Mouse (Mus musculus) c-Kit-positive CD71-negative TER-119-negative erythroid progenitor cells, embryonic 14.5 days (primary cell): ENCODE measurements at regions not wholly inside any gene's neighbourhood (a gene's known extent, or its start where the extent isn't known, plus 50 kb on each side); places are given as distances from the start of the nearest gene placed in this dataset.

Experiments used
- DNase-seq: peaks from one replicate; pipeline ENCODE4 v3.0.0-alpha.2; 2013; ENCODE audit warnings: low read depth

DNA sequence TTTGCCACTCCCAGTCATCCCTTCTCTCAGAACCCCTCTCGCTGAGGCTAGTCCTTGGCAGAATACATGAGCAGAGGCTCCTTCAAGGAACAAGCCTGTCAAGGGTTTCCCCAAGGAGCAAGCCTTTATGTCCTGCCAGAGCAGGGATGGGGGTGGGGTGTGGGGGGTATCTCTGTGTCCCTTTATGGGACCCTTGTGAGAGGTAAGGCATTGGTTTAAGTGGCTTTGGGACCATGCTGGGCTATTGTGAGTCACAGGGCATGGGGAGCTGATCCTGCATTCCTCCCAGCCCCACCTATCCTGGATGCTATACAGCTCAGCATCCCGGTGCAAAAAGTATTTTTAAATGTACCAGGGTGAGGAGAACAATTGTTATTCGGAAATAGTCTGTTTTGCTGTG lies 641.1 kb upstream of the Fam19a5 start:
- DNase-seq, result no peak

DNA sequence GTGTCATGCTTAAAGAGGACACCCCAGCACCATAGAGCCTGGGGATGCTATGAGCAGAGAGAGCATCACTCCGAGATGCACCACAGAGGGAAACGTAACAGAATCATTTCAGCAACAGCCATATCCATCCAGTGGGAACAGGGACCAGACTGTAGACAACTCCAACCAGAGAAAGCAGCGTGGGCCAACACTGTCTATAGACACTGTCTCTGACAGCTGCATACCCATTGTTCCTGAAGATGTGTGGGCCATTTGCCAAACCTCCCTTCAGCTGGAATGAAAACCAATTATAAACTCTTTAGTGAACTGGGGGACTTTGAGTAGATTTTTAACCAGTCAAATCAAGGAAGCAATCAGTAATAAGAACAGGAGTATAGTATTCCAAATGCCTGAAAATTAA lies 630.8 kb upstream of the Fam19a5 start:
- no peak for DNase-seq

DNA sequence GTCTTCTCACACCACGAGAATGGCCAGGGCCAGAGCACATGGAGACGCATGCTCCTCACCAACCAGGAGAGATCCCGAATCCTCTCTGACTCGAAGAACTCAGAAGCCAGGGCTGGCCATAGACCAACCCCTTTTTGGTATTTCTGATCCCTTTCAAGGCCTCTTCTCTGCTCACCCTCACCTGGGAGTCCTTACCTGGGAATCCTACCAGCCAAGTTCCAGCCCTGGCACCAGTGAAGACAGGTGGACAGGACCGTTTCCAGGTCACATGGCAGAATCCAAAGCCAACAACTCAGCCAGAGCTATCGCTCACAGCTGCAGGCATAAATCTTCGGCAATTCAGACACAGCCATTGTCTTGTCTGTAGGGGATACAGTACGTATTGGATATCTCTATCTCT lies 626.2 kb upstream of the Fam19a5 start:
- no peak for DNase-seq

DNA sequence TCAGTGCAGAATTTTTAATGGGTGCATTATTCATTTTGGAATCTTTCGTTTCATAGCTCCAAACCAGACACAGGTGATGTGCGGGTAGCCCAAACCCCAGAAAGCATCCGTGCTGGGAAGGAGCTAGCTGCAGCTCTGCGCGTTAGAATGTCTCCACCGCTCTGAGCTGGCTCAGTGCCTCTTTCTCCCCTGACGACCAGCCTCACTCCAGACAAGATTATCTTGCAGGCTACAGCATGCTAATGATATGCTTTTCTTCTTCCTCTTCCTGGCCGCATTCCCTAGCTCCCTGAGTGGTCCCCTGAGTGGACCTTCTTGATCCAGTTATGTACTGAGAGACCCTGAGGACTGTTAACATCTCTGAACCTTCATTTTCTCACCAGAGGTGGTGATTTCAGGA lies 624.4 kb upstream of the Fam19a5 start:
- no peak for DNase-seq

DNA sequence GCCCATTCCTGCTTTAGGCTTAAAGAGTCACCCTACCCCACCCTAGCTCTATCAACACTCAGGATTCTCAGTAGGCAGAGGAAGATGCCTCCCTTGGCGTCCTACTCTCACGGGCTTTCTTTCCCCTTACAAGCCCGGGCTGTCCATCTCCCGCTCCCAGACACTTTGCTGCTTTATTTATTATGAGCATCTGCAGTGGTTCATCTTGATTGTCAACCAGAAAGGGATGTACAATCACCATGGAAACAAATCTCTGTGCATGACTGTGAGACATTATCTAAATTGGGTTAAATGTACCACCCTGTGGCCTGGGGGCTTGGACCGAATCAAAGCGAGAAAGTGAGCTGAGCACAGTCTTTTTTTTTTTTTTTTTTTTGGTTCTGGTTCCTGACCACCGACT lies 623.9 kb upstream of the Fam19a5 start:
- no peak for DNase-seq

DNA sequence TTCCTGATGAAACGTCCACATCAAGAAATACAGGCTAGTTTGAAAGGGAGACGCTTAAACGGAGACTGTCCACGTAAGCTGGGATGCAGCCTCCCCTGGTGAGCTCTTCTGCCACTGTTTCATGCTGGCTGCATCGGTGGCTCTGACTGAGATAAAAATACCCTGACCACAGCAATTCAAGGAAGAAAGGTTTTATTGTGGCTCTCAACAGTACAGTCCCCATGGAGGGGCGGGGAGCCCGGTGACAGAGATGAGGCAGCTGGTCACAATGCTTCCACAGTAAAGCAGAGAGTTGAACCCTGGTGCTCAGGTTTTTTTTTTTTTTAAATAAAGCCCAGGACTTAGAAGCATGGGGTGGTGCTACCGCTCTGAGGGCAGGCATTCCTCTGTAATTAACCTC lies 622.7 kb upstream of the Fam19a5 start:
- DNase-seq, result no peak

DNA sequence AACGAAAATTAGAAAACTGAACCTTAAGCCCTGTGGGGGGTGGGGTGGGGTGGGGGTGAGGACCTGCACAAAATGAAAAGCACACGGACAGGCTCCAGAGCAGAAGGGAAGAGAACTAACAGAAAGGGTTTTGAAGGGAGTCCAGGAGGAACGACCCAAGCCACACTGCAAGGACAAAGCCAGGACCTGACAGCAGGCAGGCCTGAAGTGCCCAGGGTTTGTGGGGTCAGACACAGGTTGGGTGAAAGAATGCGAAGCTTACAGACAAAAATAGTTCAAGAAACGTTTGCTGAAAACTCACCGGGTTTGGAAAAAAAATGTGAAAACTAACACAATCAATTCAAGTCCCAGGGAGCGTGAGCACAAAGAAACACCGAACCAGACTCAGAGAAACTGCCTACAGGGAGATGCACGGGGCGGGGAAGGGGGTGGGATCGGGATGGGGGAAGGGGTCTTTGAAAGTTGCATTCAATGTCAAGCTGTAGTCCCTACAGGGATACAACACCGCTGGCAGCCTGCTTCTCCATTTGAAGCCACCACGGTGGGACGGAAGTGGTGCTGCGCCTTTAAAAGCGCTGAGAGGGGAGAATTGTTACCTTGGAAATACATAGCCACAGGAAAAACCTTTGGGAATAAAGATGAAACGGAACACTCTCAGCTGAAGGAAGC lies 618.9 kb upstream of the Fam19a5 start:
- DNase-seq, result no peak

DNA sequence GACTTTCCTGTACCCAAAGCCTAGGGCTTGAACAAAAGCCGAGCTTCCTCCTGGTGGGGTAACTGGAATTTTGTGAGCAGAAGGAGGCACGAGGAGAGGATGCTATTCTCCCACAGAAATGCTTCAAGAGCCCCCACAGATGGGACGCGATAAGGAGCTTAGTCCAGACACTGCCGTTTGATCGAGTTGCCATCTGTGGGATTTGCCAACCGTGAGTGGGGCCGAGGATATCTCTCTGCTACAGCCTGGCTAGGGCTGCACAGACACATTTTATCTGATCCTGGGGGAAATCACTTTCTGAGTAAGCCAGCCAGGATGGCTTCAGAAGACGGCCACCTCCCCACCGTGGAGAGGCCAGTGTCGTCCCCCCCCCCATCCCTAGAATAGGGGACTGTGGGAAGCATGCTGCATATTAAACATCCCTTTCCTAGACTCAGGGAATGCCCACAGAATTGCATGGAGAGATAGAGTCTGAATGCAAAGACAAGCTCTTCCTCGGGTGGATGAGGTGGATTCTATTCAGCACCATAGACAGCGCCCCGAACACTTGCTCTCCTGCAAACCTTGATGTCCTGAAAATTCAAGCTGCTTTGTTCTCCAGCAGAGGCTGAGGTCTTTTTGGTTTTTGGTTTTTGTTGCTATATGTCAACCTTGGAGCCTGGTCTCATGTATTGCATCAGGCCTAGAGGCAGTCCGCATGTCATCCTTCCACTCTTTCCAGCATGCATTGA lies 611.6 kb upstream of the Fam19a5 start:
- DNase-seq, result peak; percentile 19

DNA sequence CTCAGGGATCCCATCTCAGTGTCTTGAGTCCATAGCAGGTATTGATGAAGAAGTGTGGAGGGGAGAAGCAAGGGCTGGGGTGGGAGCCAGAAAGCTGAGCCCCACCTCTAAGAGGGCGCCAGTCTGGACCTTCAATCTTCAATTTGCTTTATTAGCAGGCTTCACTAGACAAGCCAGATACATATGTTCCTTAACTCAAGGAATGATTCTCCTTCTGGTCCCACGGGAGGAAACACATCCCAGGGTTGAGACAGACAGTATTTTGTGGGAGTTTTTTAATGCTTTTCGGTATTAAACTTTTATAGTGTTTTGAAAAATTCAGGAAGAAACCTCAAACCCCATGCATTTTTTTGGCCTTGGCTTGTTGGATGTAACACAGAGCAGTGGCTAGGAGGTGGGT lies 606.7 kb upstream of the Fam19a5 start:
- DNase-seq, result no peak

DNA sequence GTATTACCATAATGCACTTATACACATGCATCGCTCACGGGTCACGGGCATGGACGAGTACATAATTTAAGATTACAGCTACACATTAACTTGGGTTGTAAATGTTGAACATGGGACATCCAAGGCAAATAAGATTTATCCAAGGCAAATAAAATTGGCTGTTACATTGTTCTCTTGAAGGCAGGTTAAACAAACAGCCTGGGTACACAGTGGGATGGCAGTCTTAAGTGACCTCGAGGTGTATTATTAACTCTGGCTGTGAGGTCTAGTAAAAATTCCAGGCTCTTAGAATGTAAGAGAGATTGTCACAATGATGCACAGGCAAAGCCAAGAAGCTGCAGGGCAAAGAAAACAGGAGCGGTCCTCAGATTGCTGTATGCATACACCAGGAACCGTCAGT lies 599.6 kb upstream of the Fam19a5 start:
- DNase-seq, result no peak

DNA sequence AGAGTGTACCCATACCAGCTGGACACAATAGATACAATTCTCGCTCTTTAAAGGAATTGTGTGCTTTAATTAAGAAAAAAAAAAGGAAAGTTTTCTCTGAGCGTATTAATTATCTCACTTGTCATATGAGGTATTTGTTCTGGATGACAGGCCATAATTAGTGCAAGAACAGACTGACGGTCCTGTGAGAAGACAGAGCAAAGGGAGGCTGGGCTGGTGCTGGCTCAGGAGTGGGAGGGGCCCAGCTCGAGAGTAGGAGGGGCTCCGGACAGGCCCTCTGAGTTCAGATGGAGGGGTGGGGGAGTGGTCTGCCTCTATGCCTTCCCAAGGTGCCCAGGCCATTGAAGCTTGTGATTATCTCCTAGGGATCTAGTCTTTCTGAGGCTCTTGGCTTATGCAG lies 591.5 kb upstream of the Fam19a5 start:
- DNase-seq, result no peak

DNA sequence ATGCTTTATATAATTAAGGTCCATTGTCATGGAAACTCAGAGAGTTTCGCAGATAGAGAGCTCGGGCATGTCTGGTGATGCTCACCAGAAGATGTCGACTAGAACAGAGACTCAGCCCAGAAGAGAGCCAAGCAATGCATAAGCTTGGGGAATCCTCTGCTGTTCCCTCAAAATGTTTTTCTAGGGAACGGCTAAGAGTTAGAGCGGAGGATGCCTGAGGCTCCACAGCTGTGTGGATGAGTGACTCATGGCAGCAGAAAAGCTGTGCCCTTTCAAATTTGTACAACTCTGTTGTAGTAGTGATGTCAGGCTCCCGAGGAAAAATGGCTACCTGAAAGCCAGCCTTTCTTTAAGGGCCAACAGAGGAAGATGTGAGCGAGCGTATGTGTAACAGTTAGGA lies 586.2 kb upstream of the Fam19a5 start:
- DNase-seq, result no peak

DNA sequence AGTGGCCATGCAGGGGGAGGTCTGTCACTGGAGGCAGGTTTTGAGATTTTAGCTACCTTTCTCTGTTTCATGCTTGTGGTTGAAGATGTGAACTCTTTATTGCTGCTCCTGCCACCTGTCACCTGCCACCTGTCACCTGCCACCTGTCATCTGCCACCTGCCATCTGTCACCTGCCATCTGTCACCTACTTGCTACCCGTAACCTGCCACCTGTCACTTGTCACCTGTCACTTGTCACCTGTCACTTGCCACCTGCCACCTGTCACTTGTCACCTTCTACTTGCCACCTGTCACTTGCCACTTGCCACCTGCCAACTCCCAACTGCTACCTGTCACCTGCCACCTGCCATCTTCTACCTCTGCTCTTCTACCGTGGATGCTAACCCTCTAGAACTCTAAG lies 581.2 kb upstream of the Fam19a5 start:
- no peak for DNase-seq

DNA sequence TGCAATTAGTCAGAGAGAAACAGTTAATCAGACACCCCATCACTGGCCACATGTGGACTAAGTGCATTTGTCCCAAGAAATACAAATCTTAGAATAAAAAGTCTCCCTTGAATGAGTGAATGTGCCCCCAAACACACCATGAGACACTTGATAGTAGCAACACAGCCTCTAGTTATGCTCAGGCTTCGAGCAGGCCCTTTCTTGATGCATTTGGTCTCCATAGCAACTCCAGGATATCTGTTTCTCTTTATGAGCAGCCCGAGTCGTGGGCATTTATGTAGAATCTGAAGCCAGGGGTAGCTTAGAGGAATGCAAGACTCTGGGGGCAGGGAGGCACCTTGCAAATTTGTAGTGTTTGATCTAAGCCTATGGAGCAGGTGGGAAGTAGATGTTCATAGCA lies 580.6 kb upstream of the Fam19a5 start:
- DNase-seq, result no peak

DNA sequence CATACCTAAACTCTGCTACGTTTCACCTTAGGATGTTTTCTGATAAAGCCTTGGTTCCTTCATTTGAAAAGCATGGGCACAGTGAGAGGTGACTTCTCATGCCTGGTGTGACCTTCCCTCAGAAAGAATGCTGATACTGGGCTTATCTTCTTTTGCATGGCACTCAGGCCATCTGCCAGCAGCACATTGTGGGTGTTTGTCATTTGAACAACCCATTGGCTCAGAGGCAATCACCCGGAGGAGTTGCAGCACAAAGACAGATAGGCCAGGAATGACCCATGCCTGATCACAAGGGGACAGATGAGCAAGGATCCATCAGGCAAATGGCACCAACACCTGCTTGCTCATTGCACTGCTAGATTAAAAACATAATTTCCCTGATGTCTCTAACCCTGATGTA lies 572.7 kb upstream of the Fam19a5 start:
- DNase-seq, result no peak

DNA sequence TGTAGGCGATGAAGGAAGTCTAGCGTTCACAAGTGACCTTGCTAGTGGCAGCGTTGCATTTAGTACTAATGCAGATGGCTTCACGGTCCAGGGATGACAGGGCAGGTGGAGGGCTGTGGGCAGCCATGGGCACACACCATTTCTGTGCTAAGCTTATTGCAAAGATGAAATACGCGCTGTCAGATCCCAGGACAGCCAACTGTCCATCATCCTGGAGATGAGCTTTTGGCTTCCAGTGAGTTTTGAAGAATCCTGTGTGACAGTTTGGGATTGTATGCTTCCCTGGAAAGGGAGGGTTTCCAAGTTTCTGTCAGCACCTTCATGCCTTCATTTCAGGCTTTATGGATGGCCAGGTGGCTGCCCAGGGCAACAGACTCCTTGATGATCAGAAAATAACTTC lies 547.9 kb upstream of the Fam19a5 start:
- no peak for DNase-seq

DNA sequence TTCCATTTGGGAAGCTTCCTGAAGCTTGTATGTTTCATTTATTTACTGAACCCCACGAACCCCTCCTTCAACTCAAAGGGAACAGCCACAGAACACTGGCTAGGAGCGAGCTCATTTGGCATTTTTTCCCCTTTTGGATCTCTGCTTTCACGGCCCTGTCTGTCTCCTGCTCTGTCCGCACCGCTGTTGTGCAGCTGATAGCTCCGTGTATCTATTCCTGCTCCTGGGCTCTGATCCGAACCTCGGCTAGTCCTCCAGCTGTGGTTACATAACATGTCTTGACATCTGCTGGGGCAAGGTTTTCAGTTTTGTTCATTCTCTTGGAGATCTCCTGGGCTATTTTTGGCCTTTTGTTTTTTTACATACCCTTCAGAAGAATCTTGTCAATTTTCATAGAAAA lies 525.1 kb upstream of the Fam19a5 start:
- DNase-seq, result no peak

DNA sequence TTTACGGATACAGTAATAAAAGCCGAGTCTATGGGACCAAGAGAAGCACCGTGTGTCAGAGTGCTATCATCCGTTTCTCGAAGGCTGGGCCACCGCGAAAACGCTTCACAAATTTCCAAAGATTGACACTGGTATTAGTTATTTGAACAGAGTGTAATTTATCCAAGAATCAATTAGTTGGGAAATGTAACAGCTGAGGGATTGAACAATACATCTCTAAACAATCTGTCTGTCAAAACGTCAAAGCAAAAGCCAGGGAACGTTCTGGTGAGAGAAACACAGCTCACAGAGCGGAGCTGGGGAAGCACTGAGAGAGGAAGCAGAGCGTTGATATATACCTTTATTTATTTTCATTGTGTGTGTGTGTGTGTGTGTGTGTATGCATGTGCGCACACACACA lies 498.1 kb upstream of the Fam19a5 start:
- DNase-seq, result no peak

DNA sequence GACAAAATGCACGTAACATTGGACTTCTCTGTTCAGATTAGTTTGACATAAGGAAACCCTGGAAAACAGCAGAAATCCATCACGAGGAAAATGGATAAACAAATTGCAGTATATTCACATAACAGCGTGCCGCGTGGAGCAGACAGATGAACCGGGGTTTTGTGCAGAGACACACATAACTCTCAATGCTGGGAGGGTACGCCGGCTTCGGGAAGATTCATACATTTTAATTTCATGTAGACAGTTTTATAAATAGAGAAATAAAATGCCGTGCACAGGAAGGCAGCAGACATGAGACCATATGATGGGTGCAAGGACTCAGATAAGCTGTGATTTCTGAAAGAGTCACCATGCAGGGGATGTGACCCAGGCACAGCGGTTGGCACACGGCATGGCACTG lies 489.9 kb upstream of the Fam19a5 start:
- DNase-seq, result no peak

DNA sequence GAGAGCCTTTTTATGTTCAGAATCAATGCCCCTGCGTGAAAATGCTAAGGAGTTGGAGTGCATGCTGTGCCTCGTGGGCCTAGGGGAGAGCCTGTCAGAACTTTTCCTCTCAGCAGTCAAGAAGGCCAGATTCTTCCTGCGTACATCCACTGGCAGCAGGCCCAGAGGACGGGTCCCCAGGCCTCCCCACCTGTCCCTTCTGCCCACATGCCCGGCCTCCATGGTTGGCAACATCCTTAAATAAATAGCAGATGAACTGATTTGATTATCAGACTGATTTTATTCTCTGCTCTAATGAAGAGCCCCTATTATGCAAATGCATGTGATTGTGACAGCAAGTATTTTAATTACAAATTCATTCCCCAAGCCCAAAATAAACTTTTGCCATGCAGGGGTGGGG lies 479.2 kb upstream of the Fam19a5 start:
- no peak for DNase-seq

DNA sequence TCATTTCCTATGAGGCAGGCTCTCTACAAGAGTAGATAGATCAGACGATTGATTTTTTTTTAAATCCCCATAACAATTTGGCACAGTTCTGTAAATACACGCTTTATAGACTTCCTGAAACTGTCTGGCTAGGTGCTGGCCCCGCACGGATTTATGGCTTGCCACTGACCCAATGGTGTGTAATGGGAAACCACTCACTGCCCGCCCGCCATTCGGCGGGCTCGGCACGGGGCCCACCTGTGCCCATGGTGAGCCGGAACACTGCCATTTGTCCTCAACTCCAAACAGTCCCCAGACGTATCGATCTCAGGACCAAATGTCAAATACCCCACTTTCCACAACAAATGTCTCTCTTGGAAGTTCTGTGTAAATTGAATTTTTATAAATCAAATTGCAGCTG lies 475.8 kb upstream of the Fam19a5 start:
- DNase-seq, result no peak

DNA sequence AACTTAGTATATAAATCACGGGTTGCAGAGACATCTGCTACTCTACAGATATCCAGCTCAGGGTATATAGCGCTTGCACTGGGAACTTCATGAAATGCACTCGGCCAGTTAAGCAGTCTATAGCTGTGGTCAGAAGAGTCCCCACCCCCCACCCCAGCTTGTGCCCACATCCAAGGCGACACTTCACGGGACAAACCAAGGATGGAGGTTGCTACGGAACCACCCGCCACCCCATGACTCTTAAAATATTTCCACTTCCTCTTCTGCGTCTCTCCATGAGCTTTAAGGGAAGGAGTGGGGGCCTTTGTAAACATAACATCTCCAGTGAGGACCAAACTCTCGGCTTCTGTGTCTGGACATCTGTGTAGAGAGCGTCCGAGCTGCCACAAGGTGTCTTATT lies 469.5 kb upstream of the Fam19a5 start:
- no peak for DNase-seq

DNA sequence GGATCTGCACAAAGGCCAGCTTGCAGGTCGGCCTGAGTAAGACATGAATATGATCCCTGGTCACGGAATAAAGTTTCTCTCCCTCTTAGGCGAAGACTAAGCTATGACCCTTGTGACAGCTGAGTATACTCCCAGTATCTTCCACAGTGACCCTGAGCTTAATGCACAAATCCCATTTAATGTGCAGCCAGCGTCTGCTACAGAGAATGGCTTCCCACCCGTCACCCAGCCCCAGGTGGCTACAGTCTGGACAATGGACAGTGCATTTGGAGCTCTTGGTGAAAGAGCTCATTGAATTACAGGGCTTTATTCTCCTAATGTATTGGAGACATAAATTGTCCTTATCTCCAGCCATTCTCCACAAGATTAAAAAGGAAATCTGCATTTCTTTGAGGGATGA lies 454.3 kb upstream of the Fam19a5 start:
- no peak for DNase-seq
